Mouse (Mus musculus) CH12.LX (cell line): ENCODE measurements around the gene Eaf1. TPM values are rescaled to one million over a fixed set of nuclear protein-coding genes. Genes with fewer than 3 reads are reported as not detected.
A peak's percentile ranks its signal among the peaks of the same experiment; 100 is the strongest.

ENCODE experiments used
- DNase-seq: peaks from one replicate; pipeline ENCODE4 v3.0.0-alpha.2; 2013; ENCODE audit errors: extremely low read depth
- H3K27ac ChIP-seq: 2 replicates; pipeline ENCODE4 v1.5.1; 2012; ENCODE audit warnings: low read depth, mild to moderate bottlenecking, control low read depth, moderate library complexity; ENCODE audit not compliant: insufficient read depth
- H3K27me3 ChIP-seq: replicated peaks from 2 replicates; pipeline ENCODE3; 2012; ENCODE audit warnings: inconsistent platforms
- H3K36me3 ChIP-seq, 2 experiments: replicated peaks in 1 of 2; 2 replicates each; pipeline versions ENCODE3 to v1.6.1; 2012; ENCODE audit warnings: inconsistent platforms in 1 of 2, low read length in 1 of 2, mild to moderate bottlenecking in 1 of 2, mixed read lengths in 1 of 2, moderate library complexity in 1 of 2; ENCODE audit not compliant: control insufficient read depth in 1 of 2, insufficient read depth in 1 of 2
- H3K4me1 ChIP-seq, 2 experiments: 2 replicates each; pipeline ENCODE4 v1.6.1; 2012; ENCODE audit warnings: inconsistent platforms in 1 of 2, moderate library complexity in 1 of 2; ENCODE audit not compliant: insufficient read depth in 2 of 2, control insufficient read depth in 1 of 2
- H3K4me2 ChIP-seq: 2 replicates; pipeline ENCODE4 v1.6.1; 2012; ENCODE audit warnings: low read depth, mild to moderate bottlenecking, control low read depth; ENCODE audit not compliant: poor library complexity, insufficient read depth, severe bottlenecking
- H3K4me3 ChIP-seq, 3 experiments: fragments of 150-350 bp in 1 of 3; sonication (generic) in 1 of 3; replicated peaks in 1 of 3; 2 replicates each; pipeline versions ENCODE3 to v1.5.1; 2011 to 2012; ENCODE audit warnings: low read depth in 2 of 3, low read length in 2 of 3, mild to moderate bottlenecking in 2 of 3, moderate library complexity in 2 of 3, control low read depth in 1 of 3, improper control_type of control experiment in 1 of 3, inconsistent platforms in 1 of 3, mixed read lengths in 1 of 3; ENCODE audit not compliant: poor library complexity in 1 of 3
- H3K79me2 ChIP-seq: replicated peaks from 2 replicates; pipeline ENCODE4 v1.6.1; 2012; ENCODE audit warnings: mild to moderate bottlenecking, moderate library complexity; ENCODE audit not compliant: control insufficient read depth, poor library complexity, insufficient read depth, severe bottlenecking; ENCODE audit errors: extremely low read depth
- H3K9ac ChIP-seq: 2 replicates; pipeline ENCODE4 v1.6.1; 2012; ENCODE audit warnings: low read depth, mild to moderate bottlenecking, control low read depth, moderate library complexity; ENCODE audit not compliant: insufficient read depth
- H3K9me3 ChIP-seq: replicated peaks from 2 replicates; pipeline ENCODE3; 2012; ENCODE audit warnings: low read length, inconsistent platforms, mixed read lengths
- BHLHE40 ChIP-seq: IDR thresholded peaks from 2 replicates; pipeline ENCODE4 v1.6.1; 2011; ENCODE audit warnings: mild to moderate bottlenecking, low read depth, low read length, improper control_type of control experiment
- CHD1 ChIP-seq: IDR thresholded peaks from 2 replicates; pipeline ENCODE4 v1.6.1; 2012; ENCODE audit warnings: low read depth, low read length, improper control_type of control experiment, inconsistent platforms
- CHD2 ChIP-seq: IDR thresholded peaks from 2 replicates; pipeline ENCODE4 v1.6.1; 2011; ENCODE audit warnings: low read length, improper control_type of control experiment
- CTCF ChIP-seq, 2 experiments: IDR thresholded peaks in 1 of 2; conservative IDR thresholded peaks in 1 of 2; 2 replicates each; pipeline ENCODE4 v1.5.1; 2011 to 2012; ENCODE audit warnings: low read depth in 2 of 2, low read length in 2 of 2, improper control_type of control experiment in 1 of 2, inconsistent platforms in 1 of 2, mild to moderate bottlenecking in 1 of 2, moderate library complexity in 1 of 2
- EP300 ChIP-seq: IDR thresholded peaks from 2 replicates; pipeline ENCODE4 v1.6.1; 2011; ENCODE audit warnings: low read length, improper control_type of control experiment
- ETS1 ChIP-seq: conservative IDR thresholded peaks from 2 replicates; pipeline ENCODE4 v1.6.1; 2012; ENCODE audit warnings: low read depth, mild to moderate bottlenecking, inconsistent platforms, low read length, improper control_type of control experiment, moderate library complexity
- GABPA ChIP-seq: IDR thresholded peaks from 2 replicates; pipeline ENCODE4 v1.6.1; 2012; ENCODE audit warnings: low read depth, low read length, improper control_type of control experiment, inconsistent platforms; ENCODE audit not compliant: insufficient replicate concordance
- JUND ChIP-seq: conservative IDR thresholded peaks from 2 replicates; pipeline ENCODE4 v1.6.1; 2011; ENCODE audit warnings: low read depth, low read length, improper control_type of control experiment
- MAX ChIP-seq: IDR thresholded peaks from 2 replicates; pipeline ENCODE4 v1.6.1; 2011; ENCODE audit warnings: low read length, improper control_type of control experiment
- MAZ ChIP-seq: IDR thresholded peaks from 2 replicates; pipeline ENCODE4 v1.6.1; 2012; ENCODE audit warnings: low read depth, mild to moderate bottlenecking, inconsistent platforms, low read length, improper control_type of control experiment, moderate library complexity
- MEF2A ChIP-seq: IDR thresholded peaks from 2 replicates; pipeline ENCODE4 v1.6.1; 2014; ENCODE audit warnings: low read depth, mild to moderate bottlenecking, inconsistent platforms, low read length, improper control_type of control experiment, borderline replicate concordance
- MXI1 ChIP-seq: IDR thresholded peaks from 2 replicates; pipeline ENCODE4 v1.6.1; 2011; ENCODE audit warnings: mild to moderate bottlenecking, low read depth, low read length, improper control_type of control experiment
- MYC ChIP-seq: IDR thresholded peaks from 2 replicates; pipeline ENCODE4 v1.6.1; 2011; ENCODE audit warnings: low read depth, mild to moderate bottlenecking, improper control_type of control experiment, low read length
- PAX5 ChIP-seq: IDR thresholded peaks from 2 replicates; pipeline ENCODE4 v1.6.1; 2012; ENCODE audit warnings: low read length, inconsistent platforms, mixed read lengths
- POLR2A ChIP-seq: IDR thresholded peaks from 2 replicates; pipeline ENCODE4 v1.6.1; 2011; ENCODE audit warnings: low read depth, mild to moderate bottlenecking, improper control_type of control experiment, low read length
- POLR2AphosphoS2 ChIP-seq: IDR thresholded peaks from 2 replicates; pipeline ENCODE4 v1.6.1; 2011; ENCODE audit warnings: low read depth, low read length, improper control_type of control experiment
- RAD21 ChIP-seq: IDR thresholded peaks from 2 replicates; pipeline ENCODE4 v1.6.1; 2011; ENCODE audit warnings: low read depth, mild to moderate bottlenecking, low read length, improper control_type of control experiment, moderate library complexity
- SMC3 ChIP-seq: IDR thresholded peaks from 2 replicates; pipeline ENCODE4 v1.6.1; 2011; ENCODE audit warnings: low read depth, low read length, improper control_type of control experiment
- TCF12 ChIP-seq: IDR thresholded peaks from 2 replicates; pipeline ENCODE4 v1.6.1; 2014; ENCODE audit warnings: low read depth, mild to moderate bottlenecking, inconsistent platforms, low read length, improper control_type of control experiment
- UBTF ChIP-seq: IDR thresholded peaks from 2 replicates; pipeline ENCODE4 v1.6.1; 2012; ENCODE audit warnings: low read depth, mild to moderate bottlenecking, inconsistent platforms, low read length, improper control_type of control experiment, moderate library complexity
- USF2 ChIP-seq: conservative IDR thresholded peaks from 2 replicates; pipeline ENCODE4 v1.6.1; 2011; ENCODE audit warnings: low read depth, low read length, improper control_type of control experiment
- ZC3H11A ChIP-seq: IDR thresholded peaks from 2 replicates; pipeline ENCODE4 v1.6.1; 2012; ENCODE audit warnings: low read depth, mild to moderate bottlenecking, inconsistent platforms, low read length, improper control_type of control experiment
- ZMIZ1 ChIP-seq: IDR thresholded peaks from 2 replicates; pipeline ENCODE4 v1.6.1; 2012; ENCODE audit warnings: low read depth, mild to moderate bottlenecking, inconsistent platforms, low read length, improper control_type of control experiment
- dilution Hi-C: fragments of 300-500 bp; cut with MboI; formaldehyde crosslinking; loops from 2 replicates; pipeline ENCODE4 v1.14.3; 2020; ENCODE audit warnings: low sequenced_read_pairs; ENCODE audit not compliant: extremely low pct_unique_long_range_greater_than_20kb, extremely low pct_ligation_motif_present
- in situ Hi-C: fragments of 300-500 bp; cut with MboI; formaldehyde crosslinking; loops from 3 replicates; pipeline ENCODE4 v1.14.3; 2019; ENCODE audit warnings: low sequenced_read_pairs, low pct_ligation_motif_present, low pct_unique_long_range_greater_than_20kb, mixed read lengths
- polyA plus RNA-seq: library from polyadenylated mRNA; unstranded; fragments of >175 nt; gene quantifications from 2 replicates; pipeline ENCODE4 v1.2.1, GENCODE M21; 2012; ENCODE audit warnings: low read depth; ENCODE audit not compliant: insufficient read length
- total RNA-seq, 2 experiments: library from RNA; depleted of rRNA; stranded (reverse); fragments of 300-350 nt in 1 of 2; fragments of >200 nt in 1 of 2; gene quantifications; 2 replicates each; pipeline ENCODE4 v1.2.3; 2012 to 2014

Gene Eaf1
- total and polyA plus RNA-seq, 3 experiments: 25.2 to 39.9 (median 29.4) TPM

DNA sequence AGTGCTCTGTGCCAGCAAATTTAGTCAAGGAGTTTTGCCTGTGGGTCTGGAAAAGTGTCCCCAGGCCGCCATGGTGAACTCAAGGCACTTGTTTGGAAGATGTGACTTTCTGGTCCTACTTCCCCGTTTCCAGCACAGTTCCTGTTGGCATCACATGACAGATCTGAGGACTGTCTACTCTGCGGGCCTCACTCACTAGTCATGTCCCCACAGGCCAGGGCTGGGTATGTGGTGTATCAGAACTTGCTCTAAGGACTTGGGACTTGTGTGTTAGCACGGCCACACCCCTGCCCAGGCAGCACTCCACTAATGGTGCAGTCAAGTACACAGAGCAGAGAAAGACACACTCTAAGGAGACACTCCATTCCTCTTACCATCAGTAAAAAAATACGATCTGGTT lies 11.8 kb upstream of the Eaf1 start:
- H3K36me3 ChIP-seq: peaks cover 86 to 96% of the 10 kb centered on the region in 2 experiments
- no peak overlapping the region for H3K9ac ChIP-seq
- no peaks in the 10 kb centered on the region; the same call in 1 of the 2 replicates for H3K79me2 ChIP-seq
- H3K9me3 ChIP-seq: no peaks in the 10 kb centered on the region
- no peaks in the 10 kb centered on the region for H3K27me3 ChIP-seq
- dilution Hi-C loops: no loop called here
- H3K27ac ChIP-seq: no peak overlapping the region
- no peak for DNase-seq
- in situ Hi-C loops: no loop called here
- no peak overlapping the region for H3K4me2 ChIP-seq
- H3K4me1 ChIP-seq: no peaks in the 10 kb centered on the region
- no peak overlapping the region for H3K4me3 ChIP-seq
- no peak for TF ChIP-seq CHD1
- no peak for TF ChIP-seq PAX5
- TF ChIP-seq MAX: no peak
- TF ChIP-seq JUND: no peak
- no peak for TF ChIP-seq TCF12
- TF ChIP-seq EP300: no peak
- TF ChIP-seq USF2: no peak
- no peak for TF ChIP-seq RAD21
- no peak for TF ChIP-seq ETS1
- TF ChIP-seq POLR2AphosphoS2: no peak
- no peak for TF ChIP-seq MYC
- no peak for TF ChIP-seq ZC3H11A
- no peak for TF ChIP-seq POLR2A

GRCm38 (mm10) chr14:31486465-31486864 lies 7.7 kb upstream of the Eaf1 start:
- peaks cover 80 to 98% of the 10 kb centered on the region in 2 experiments for H3K36me3 ChIP-seq
- H3K4me3 ChIP-seq: no peak overlapping the region
- dilution Hi-C loops: no loop called here
- no peak overlapping the region for H3K9ac ChIP-seq
- H3K27ac ChIP-seq: no peak overlapping the region
- no peak for DNase-seq
- H3K9me3 ChIP-seq: no peaks in the 10 kb centered on the region
- in situ Hi-C loops: no loop called here
- no peak overlapping the region for H3K4me2 ChIP-seq
- peaks cover 0 to 11% of the 10 kb centered on the region in 2 experiments; a peak in 1 of 4 replicates for H3K4me1 ChIP-seq
- H3K79me2 ChIP-seq: peaks cover 2% of the 10 kb centered on the region
- H3K27me3 ChIP-seq: no peaks in the 10 kb centered on the region
- TF ChIP-seq TCF12: no peak
- TF ChIP-seq CTCF (conservative IDR thresholded peaks at IDR 0.05 in 1 of 2, IDR thresholded peaks at IDR 0.05 in 1 of 2; ENCODE audit: low read depth in 2 of 2, low read length in 2 of 2): peak in 1 of 2 experiments; percentile 27; a peak in 1 of 4 replicates
- TF ChIP-seq, all 38 proteins: peak for 1

DNA sequence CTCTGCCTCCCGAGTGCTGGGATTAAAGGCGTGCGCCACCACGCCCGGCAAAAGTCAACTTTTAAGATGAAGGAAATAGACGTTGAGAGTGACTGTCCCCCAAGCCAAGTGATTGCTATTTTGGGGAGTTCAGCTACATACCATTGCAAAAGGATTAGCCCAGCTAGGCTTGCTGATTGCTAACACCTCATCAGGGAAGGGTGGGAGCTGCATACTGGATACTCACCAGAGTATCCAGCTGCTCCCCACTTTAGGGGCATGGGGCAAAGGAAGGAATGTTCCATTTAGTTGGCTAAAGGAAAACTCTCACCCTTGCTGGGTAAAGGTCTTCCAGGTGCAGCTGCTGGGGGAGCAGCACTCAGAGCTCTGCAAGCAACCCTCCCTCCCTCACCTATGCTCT lies 6.1 kb upstream of the Eaf1 start:
- Histone ChIP-seq H3K4me2 (no peak overlapping the region), H3K79me2 (peaks cover 17% of the 10 kb centered on the region), H3K9me3 (no peaks in the 10 kb centered on the region), H3K27ac (no peak overlapping the region), H3K4me3 (no peak overlapping the region), H3K27me3 (no peaks in the 10 kb centered on the region), H3K9ac (no peak overlapping the region), H3K4me1 (peaks cover 0 to 25% of the 10 kb centered on the region in 2 experiments; a peak in 2 of 4 replicates), H3K36me3 (peaks cover 77 to 97% of the 10 kb centered on the region in 2 experiments)
- TF ChIP-seq MEF2A: no peak
- no peak for TF ChIP-seq UBTF
- no peak for TF ChIP-seq JUND
- no peak for TF ChIP-seq MAX
- no peak for TF ChIP-seq GABPA
- no peak for TF ChIP-seq MXI1
- no peak for TF ChIP-seq CHD2
- TF ChIP-seq CTCF (conservative IDR thresholded peaks at IDR 0.05 in 1 of 2, IDR thresholded peaks at IDR 0.05 in 1 of 2; ENCODE audit: low read depth in 2 of 2, low read length in 2 of 2): no peak
- no peak for TF ChIP-seq BHLHE40
- TF ChIP-seq MYC: no peak
- no peak for TF ChIP-seq MAZ
- TF ChIP-seq SMC3: no peak
- no peak for TF ChIP-seq ZMIZ1
- in situ Hi-C loops (no loop called here), dilution Hi-C loops (no loop called here)
- DNase-seq: no peak
